Mouse (Mus musculus) kidney, adult 8-10 months (tissue): Measurements from ENCODE around the gene Mpzl2.
A peak's percentile ranks its signal among the peaks of the same experiment; 100 is the strongest.

Experiments
- DNase-seq, 2 experiments: peaks; one replicate each; pipeline ENCODE4 v3.0.0; 2022

Gene Mpzl2

GRCm38 (mm10) chr9:45039499-45039898 is at the start of gene Mpzl2:
Gene Mpzl2 (plus strand): TSS chr9:45039799.
- no peak for DNase-seq

GRCm38 (mm10) chr9:44991821-44992220 is 47.8 kb upstream of the Mpzl2 start:
- DNase-seq: no peak

- no peak for DNase-seq
Measured at GRCm38 (mm10) chr9:44992271-44992670, 47.3 kb upstream of the Mpzl2 start.

GRCm38 (mm10) chr9:44993268-44993667 is 46.3 kb upstream of the Mpzl2 start:
- DNase-seq: no peak

- no peak for DNase-seq
Measured at GRCm38 (mm10) chr9:44994962-44995361, 44.6 kb upstream of the Mpzl2 start.

GRCm38 (mm10) chr9:44996590-44996989 is 43.0 kb upstream of the Mpzl2 start:
- no peak for DNase-seq

GRCm38 (mm10) chr9:44998138-44998537 is 41.5 kb upstream of the Mpzl2 start:
- DNase-seq: no peak

- peak; percentile 67 to 68 for DNase-seq
Measured at GRCm38 (mm10) chr9:44999171-44999570, 40.4 kb upstream of the Mpzl2 start.

- no peak for DNase-seq
Measured at GRCm38 (mm10) chr9:44999776-45000175, 39.8 kb upstream of the Mpzl2 start.

GRCm38 (mm10) chr9:45000249-45000648 is 39.4 kb upstream of the Mpzl2 start:
- no peak for DNase-seq

- no peak for DNase-seq
Measured at GRCm38 (mm10) chr9:45007404-45007803, 32.2 kb upstream of the Mpzl2 start.

- DNase-seq: no peak
Measured at GRCm38 (mm10) chr9:45008342-45008741, 31.3 kb upstream of the Mpzl2 start.

- no peak for DNase-seq
Measured at GRCm38 (mm10) chr9:45009180-45010078, 30.2 kb upstream of the Mpzl2 start, which contains the start of gene Cd3e. Gene Cd3e (minus strand): TSS chr9:45009627.

GRCm38 (mm10) chr9:45010461-45010860 is 29.1 kb upstream of the Mpzl2 start:
- no peak for DNase-seq

GRCm38 (mm10) chr9:45011291-45011690 is 28.3 kb upstream of the Mpzl2 start:
- no peak for DNase-seq

GRCm38 (mm10) chr9:45014879-45015278 is 24.7 kb upstream of the Mpzl2 start:
- no peak for DNase-seq

GRCm38 (mm10) chr9:45015841-45016240 is 23.8 kb upstream of the Mpzl2 start:
- no peak for DNase-seq

- DNase-seq: no peak
Measured at GRCm38 (mm10) chr9:45018031-45018430, 21.6 kb upstream of the Mpzl2 start.

- peak; percentile 51 to 69 for DNase-seq
Measured at GRCm38 (mm10) chr9:45022800-45023199, 16.8 kb upstream of the Mpzl2 start.

GRCm38 (mm10) chr9:45023638-45024037 is 16.0 kb upstream of the Mpzl2 start:
- no peak for DNase-seq

- DNase-seq: no peak
Measured at GRCm38 (mm10) chr9:45024187-45024586, 15.4 kb upstream of the Mpzl2 start.

GRCm38 (mm10) chr9:45027376-45027775 is 12.2 kb upstream of the Mpzl2 start:
- DNase-seq: no peak

- DNase-seq: no peak
Measured at GRCm38 (mm10) chr9:45030341-45030740, 9.3 kb upstream of the Mpzl2 start.

GRCm38 (mm10) chr9:45032261-45032660 is 7.3 kb upstream of the Mpzl2 start:
- no peak for DNase-seq

- DNase-seq: no peak
Measured at GRCm38 (mm10) chr9:45034526-45034925, 5.1 kb upstream of the Mpzl2 start.
